Mouse (Mus musculus) testis, adult 2 months (tissue): Measurements from ENCODE around the gene Zfp62.

Source experiments
- CTCF ChIP-seq: fragments of 200-500 bp; IDR thresholded peaks from 2 replicates; pipeline ENCODE4 v1.5.1; 2012; ENCODE audit warnings: low read depth, mild to moderate bottlenecking, inconsistent platforms, low read length, moderate library complexity; ENCODE audit not compliant: control insufficient read depth, insufficient read depth, insufficient replicate concordance
- POLR2A ChIP-seq: fragments of 200-500 bp; IDR thresholded peaks from 2 replicates; pipeline ENCODE4 v1.6.1; 2012; ENCODE audit warnings: low read depth, mild to moderate bottlenecking, inconsistent platforms, low read length, moderate library complexity; ENCODE audit not compliant: control insufficient read depth

GRCm38 (mm10) chr11:49154077-49154476, 49.0 kb upstream of the Zfp62 start, which contains the start of gene Olfr1394:
- TF ChIP-seq CTCF (no peak), POLR2A (no peak)
